Mouse (Mus musculus): ENCODE measurements around the gene 6030445D17Rik.
A peak's percentile ranks its signal among the peaks of the same experiment; 100 is the strongest.

The 6030445D17Rik gene

DNA sequence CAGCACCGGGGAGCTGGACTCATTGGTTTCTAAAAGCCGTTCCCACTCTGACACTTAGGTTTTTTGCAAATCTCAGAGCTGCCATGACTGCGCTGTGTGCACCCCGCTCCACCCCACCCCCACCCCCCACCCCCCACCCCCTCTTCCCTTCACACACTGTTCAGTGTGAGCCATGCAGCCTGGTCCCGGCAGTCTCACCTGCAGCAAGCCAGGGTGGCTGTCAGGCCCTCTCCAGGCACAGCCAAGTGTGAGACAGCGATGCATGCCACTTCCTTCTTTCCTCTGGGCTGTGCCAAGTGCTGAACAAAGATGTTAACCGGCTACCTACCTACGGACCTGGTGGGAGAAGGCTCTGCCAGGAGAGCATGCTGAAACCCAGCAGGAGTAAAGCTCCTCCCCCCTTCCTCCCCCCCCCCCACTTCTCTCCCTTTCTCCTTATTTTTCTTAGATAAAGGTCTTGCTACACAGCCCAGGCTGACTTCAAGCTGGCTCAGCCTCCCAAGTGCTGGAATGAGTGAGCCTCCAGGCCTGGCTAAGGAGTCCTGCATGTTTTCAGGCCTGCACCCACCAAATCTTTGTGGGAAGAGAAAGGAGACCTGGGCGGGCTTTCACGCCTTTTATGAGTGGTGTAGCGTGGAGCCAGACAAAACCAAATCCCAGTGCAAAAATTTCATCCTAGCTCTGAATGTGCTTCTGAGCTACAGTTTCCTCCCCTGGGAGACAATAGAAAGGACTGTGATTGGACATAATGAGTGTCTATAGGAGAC lies 31.3 kb upstream of the 6030445D17Rik start:
- H3K4me1 ChIP-seq (replicated peaks; ENCODE audit: low read depth, low read length): peaks cover 29% of the 10 kb centered on the region
- no peaks in the 10 kb centered on the region for H3K36me3 ChIP-seq (ENCODE audit: insufficient read depth, low read length)
- peaks cover 42% of the 10 kb centered on the region for H3K27me3 ChIP-seq (ENCODE audit: insufficient read depth, low read length)
- no peak overlapping the region for H3K4me3 ChIP-seq (replicated peaks; ENCODE audit: low read length)
- no peaks in the 10 kb centered on the region for H3K9me3 ChIP-seq (ENCODE audit: low read length)
- no peak for TF ChIP-seq NANOG (IDR thresholded peaks at IDR 0.05; ENCODE audit: borderline replicate concordance, low read length)
- TF ChIP-seq POU5F1 (IDR thresholded peaks at IDR 0.05; ENCODE audit: borderline replicate concordance, low read length): no peak
- no peak for TF ChIP-seq CTCF (conservative IDR thresholded peaks at IDR 0.05; ENCODE audit: low read length)

DNA sequence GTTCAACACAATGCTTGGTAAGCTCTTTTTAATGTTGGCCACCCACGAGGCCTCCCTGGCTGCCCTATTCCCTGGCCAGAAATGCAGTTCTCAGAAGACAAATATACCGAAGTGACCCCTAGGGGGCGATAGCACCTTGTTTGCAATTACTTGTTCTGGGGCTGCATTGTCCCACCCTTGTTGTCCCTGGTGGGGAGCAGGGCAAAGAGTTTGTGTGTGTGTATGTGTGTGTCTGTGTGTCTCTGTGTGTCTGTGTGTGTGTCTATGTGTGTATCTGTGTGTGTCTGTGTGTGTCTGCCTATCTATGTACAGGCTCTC lies 30.7 kb upstream of the 6030445D17Rik start:
- H3K4me1 ChIP-seq (replicated peaks; ENCODE audit: low read depth, low read length): peaks cover 35% of the 10 kb centered on the region
- H3K36me3 ChIP-seq (ENCODE audit: insufficient read depth, low read length): no peaks in the 10 kb centered on the region
- peaks cover 37% of the 10 kb centered on the region for H3K27me3 ChIP-seq (ENCODE audit: insufficient read depth, low read length)
- H3K4me3 ChIP-seq (replicated peaks; ENCODE audit: low read length): no peak overlapping the region
- TF ChIP-seq CTCF (conservative IDR thresholded peaks at IDR 0.05; ENCODE audit: low read length) (peak; percentile 70), POU5F1 (IDR thresholded peaks at IDR 0.05; ENCODE audit: borderline replicate concordance, low read length) (no peak)
- no peaks in the 10 kb centered on the region for H3K9me3 ChIP-seq (ENCODE audit: low read length)

DNA sequence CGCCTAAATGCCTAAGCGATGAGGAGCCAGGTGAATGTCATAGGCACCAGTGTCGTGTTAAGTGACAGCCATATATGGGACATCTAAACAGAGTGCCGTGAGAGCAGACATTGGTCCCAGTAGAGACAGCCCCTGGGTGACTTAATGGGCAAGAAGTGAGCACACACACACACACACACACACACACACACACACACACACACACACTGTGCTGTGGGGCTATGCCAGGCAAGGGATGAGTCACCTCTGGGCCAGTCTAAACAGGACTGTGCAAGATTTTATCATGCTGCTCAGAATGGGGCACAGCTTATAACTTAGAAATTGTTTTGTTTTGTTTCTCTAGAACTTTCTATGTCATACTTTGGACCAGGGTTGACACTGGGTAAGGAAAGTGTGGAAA lies 28.0 kb upstream of the 6030445D17Rik start:
- Histone ChIP-seq H3K27me3 (ENCODE audit: insufficient read depth, low read length) (peaks cover 15% of the 10 kb centered on the region), H3K4me1 (replicated peaks; ENCODE audit: low read depth, low read length) (peaks cover 49% of the 10 kb centered on the region), H3K9me3 (ENCODE audit: low read length) (no peaks in the 10 kb centered on the region), H3K36me3 (ENCODE audit: insufficient read depth, low read length) (no peaks in the 10 kb centered on the region), H3K4me3 (replicated peaks; ENCODE audit: low read length) (no peak overlapping the region)
- TF ChIP-seq NANOG (IDR thresholded peaks at IDR 0.05; ENCODE audit: borderline replicate concordance, low read length): no peak
- no peak for TF ChIP-seq CTCF (conservative IDR thresholded peaks at IDR 0.05; ENCODE audit: low read length)
- no peak for TF ChIP-seq POU5F1 (IDR thresholded peaks at IDR 0.05; ENCODE audit: borderline replicate concordance, low read length)

DNA sequence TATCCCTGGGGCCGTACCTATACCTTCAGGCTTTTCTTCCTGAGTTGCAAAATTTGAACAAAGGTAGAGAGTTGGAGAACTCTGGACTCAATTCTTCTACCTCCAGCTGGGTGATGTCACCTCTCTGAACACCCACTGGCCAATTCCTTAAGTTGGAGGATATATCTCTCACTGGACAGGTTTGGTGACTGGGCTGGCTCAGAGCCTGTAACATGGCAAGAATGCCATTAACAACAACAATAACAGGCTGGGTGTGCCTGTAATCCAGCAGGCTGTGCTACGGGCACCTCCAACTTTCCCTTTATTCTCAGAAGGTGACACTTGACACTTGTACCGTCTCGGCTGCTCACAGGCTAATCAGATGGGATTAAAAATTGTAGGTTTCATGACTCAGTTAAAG lies 22.9 kb upstream of the 6030445D17Rik start:
- no peak overlapping the region for H3K4me3 ChIP-seq (replicated peaks; ENCODE audit: low read length)
- peaks cover 46% of the 10 kb centered on the region for H3K4me1 ChIP-seq (replicated peaks; ENCODE audit: low read depth, low read length)
- no peaks in the 10 kb centered on the region for H3K36me3 ChIP-seq (ENCODE audit: insufficient read depth, low read length)
- no peaks in the 10 kb centered on the region for H3K27me3 ChIP-seq (ENCODE audit: insufficient read depth, low read length)
- no peak for TF ChIP-seq POU5F1 (IDR thresholded peaks at IDR 0.05; ENCODE audit: borderline replicate concordance, low read length)
- no peak for TF ChIP-seq CTCF (conservative IDR thresholded peaks at IDR 0.05; ENCODE audit: low read length)
- no peak for TF ChIP-seq NANOG (IDR thresholded peaks at IDR 0.05; ENCODE audit: borderline replicate concordance, low read length)
- H3K9me3 ChIP-seq (ENCODE audit: low read length): no peaks in the 10 kb centered on the region

DNA sequence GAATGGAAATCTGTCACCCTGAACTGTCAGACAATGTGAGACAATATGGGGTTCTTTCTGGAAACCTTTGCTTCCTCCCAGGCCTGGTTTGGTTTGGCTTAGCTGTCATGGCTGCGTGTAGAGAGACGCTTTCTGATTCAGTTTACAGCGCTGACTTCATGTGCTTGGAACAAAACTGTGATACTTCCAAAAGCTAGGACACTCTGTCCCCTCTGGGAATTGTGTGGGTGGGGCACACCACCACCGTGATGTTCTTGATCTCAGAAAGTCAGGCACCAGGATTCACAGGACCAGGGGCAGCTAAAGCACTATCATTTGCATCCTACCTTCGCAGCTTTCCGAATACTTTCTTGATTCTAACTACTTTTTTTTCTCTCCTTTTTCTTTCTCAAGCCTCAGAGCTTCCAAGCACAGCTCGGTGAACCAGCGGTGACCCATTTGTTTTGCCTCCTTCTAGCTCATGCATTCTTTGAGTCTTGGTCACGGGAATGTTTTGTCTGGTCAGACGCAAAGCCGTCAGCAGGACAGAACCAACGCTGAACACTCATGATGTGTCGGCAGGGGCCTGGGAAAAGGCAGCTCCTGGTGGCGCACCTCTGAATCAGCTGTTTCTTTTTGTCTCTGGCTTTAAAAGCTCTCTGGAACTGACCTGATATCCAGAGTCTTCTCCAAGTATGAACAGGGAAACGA lies 20.6 kb upstream of the 6030445D17Rik start:
- Histone ChIP-seq H3K36me3 (ENCODE audit: insufficient read depth, low read length) (no peaks in the 10 kb centered on the region), H3K4me3 (replicated peaks; ENCODE audit: low read length) (no peak overlapping the region), H3K9me3 (ENCODE audit: low read length) (no peaks in the 10 kb centered on the region), H3K27me3 (ENCODE audit: insufficient read depth, low read length) (no peaks in the 10 kb centered on the region), H3K4me1 (replicated peaks; ENCODE audit: low read depth, low read length) (peaks cover 49% of the 10 kb centered on the region)
- no peak for TF ChIP-seq POU5F1 (IDR thresholded peaks at IDR 0.05; ENCODE audit: borderline replicate concordance, low read length)
- no peak for TF ChIP-seq NANOG (IDR thresholded peaks at IDR 0.05; ENCODE audit: borderline replicate concordance, low read length)
- TF ChIP-seq CTCF (conservative IDR thresholded peaks at IDR 0.05; ENCODE audit: low read length): no peak

DNA sequence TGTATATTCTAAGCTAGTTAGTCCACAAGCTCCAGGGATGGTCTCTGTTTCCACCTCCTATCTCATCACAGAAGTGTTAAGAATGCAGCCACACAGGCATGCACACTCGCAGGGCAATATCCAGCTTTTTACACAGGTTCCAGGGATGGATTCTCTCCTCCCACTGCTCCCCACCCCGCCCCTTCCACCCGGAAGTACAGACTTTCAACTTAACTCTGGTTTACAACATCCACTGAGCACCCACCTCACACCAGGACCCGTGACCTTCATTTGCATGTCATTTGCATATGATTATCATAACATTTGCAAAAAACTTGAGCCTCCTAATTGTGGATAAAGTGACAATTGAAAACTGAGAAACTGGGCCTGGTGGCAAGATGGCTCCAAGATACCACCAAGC lies 17.5 kb upstream of the 6030445D17Rik start:
- H3K27me3 ChIP-seq (ENCODE audit: insufficient read depth, low read length): no peaks in the 10 kb centered on the region
- peaks cover 33% of the 10 kb centered on the region for H3K4me1 ChIP-seq (replicated peaks; ENCODE audit: low read depth, low read length)
- no peaks in the 10 kb centered on the region for H3K9me3 ChIP-seq (ENCODE audit: low read length)
- H3K36me3 ChIP-seq (ENCODE audit: insufficient read depth, low read length): no peaks in the 10 kb centered on the region
- no peak for TF ChIP-seq POU5F1 (IDR thresholded peaks at IDR 0.05; ENCODE audit: borderline replicate concordance, low read length)
- TF ChIP-seq CTCF (conservative IDR thresholded peaks at IDR 0.05; ENCODE audit: low read length): no peak
- TF ChIP-seq NANOG (IDR thresholded peaks at IDR 0.05; ENCODE audit: borderline replicate concordance, low read length): no peak
- no peak overlapping the region for H3K4me3 ChIP-seq (replicated peaks; ENCODE audit: low read length)

DNA sequence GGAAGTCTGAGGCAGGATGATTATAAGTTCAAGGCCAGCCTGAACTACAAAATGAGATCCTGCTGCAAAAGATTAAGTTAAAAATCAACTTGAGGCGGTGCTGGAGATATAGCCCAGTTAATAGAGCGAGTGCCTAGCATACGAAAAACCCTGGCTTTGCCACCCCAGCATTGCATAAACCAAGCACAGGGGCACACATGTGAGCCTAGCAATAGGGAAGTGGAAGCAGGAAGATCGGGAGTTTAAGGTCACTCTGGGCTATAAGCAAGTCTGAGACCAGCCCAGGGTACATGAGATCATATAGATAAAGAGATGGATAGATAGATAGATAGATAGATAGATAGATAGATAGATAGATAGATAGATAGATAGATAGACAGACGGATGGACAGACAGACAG lies 12.3 kb upstream of the 6030445D17Rik start:
- peaks cover 42% of the 10 kb centered on the region for H3K4me1 ChIP-seq (replicated peaks; ENCODE audit: low read depth, low read length)
- no peaks in the 10 kb centered on the region for H3K27me3 ChIP-seq (ENCODE audit: insufficient read depth, low read length)
- TF ChIP-seq POU5F1 (IDR thresholded peaks at IDR 0.05; ENCODE audit: borderline replicate concordance, low read length) (no peak), NANOG (IDR thresholded peaks at IDR 0.05; ENCODE audit: borderline replicate concordance, low read length) (no peak), CTCF (conservative IDR thresholded peaks at IDR 0.05; ENCODE audit: low read length) (no peak)
- no peak overlapping the region for H3K4me3 ChIP-seq (replicated peaks; ENCODE audit: low read length)
- H3K9me3 ChIP-seq (ENCODE audit: low read length): no peaks in the 10 kb centered on the region
- no peaks in the 10 kb centered on the region for H3K36me3 ChIP-seq (ENCODE audit: insufficient read depth, low read length)

DNA sequence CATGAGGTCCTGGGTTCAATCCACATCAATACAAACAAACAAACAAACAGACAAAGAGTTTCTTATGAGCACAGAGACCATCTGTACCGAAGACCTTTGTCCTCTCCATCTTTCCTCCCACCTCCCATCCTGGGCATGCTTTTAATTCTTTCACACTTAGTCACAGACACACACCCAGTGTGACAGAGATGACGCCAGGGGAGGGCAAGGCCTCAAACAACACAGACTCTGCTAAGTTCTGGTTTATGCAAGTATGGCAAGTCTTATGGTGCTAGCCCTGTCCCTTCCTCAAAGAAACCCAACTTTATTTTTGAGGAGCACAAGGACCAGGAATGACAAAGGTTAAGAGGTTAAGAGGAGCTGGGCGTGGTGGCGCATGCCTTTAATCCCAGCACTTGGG lies 11.8 kb upstream of the 6030445D17Rik start:
- TF ChIP-seq CTCF (conservative IDR thresholded peaks at IDR 0.05; ENCODE audit: low read length) (no peak), NANOG (IDR thresholded peaks at IDR 0.05; ENCODE audit: borderline replicate concordance, low read length) (no peak), POU5F1 (IDR thresholded peaks at IDR 0.05; ENCODE audit: borderline replicate concordance, low read length) (no peak)
- H3K4me3 ChIP-seq (replicated peaks; ENCODE audit: low read length): no peak overlapping the region
- no peaks in the 10 kb centered on the region for H3K36me3 ChIP-seq (ENCODE audit: insufficient read depth, low read length)
- H3K9me3 ChIP-seq (ENCODE audit: low read length): no peaks in the 10 kb centered on the region
- no peaks in the 10 kb centered on the region for H3K27me3 ChIP-seq (ENCODE audit: insufficient read depth, low read length)
- peaks cover 43% of the 10 kb centered on the region for H3K4me1 ChIP-seq (replicated peaks; ENCODE audit: low read depth, low read length)

Measured in E14TG2a.4 (cell line).